Mouse (Mus musculus) forebrain, embryonic 15.5 days (tissue): ENCODE results near the gene Stx16. TPM values are rescaled to one million over a fixed set of nuclear protein-coding genes. Genes with fewer than 3 reads are reported as not detected.

Source experiments
- ATAC-seq: fragments of 200-750 bp; cut with Nextera tagmentation; replicated peaks from 2 replicates; pipeline ENCODE4 v1.8.0; 2017; ENCODE audit warnings: mild to moderate bottlenecking, moderate TSS enrichment, moderate library complexity
- H3K27ac ChIP-seq: fragments of 300-500 bp; sonication (generic); replicated peaks from 2 replicates; pipeline ENCODE4 v1.5.1; 2015; ENCODE audit warnings: mild to moderate bottlenecking, inconsistent platforms
- H3K27me3 ChIP-seq: fragments of 300-500 bp; sonication (generic); 2 replicates; pipeline ENCODE4 v1.6.1; 2015; ENCODE audit warnings: inconsistent platforms
- H3K36me3 ChIP-seq: fragments of 300-500 bp; sonication (generic); 2 replicates; pipeline ENCODE4 v1.6.1; 2015; ENCODE audit warnings: mild to moderate bottlenecking, inconsistent platforms
- H3K4me1 ChIP-seq: fragments of 300-500 bp; sonication (generic); 2 replicates; pipeline ENCODE4 v1.6.1; 2015; ENCODE audit warnings: inconsistent platforms
- H3K4me2 ChIP-seq: fragments of 300-500 bp; sonication (generic); replicated peaks from 2 replicates; pipeline ENCODE4 v1.6.1; 2015; ENCODE audit warnings: mild to moderate bottlenecking, inconsistent platforms
- H3K4me3 ChIP-seq: fragments of 300-500 bp; sonication (generic); 2 replicates; pipeline ENCODE4 v1.5.1; 2015; ENCODE audit warnings: mild to moderate bottlenecking, inconsistent platforms
- H3K9ac ChIP-seq: fragments of 300-500 bp; sonication (generic); replicated peaks from 2 replicates; pipeline ENCODE4 v1.6.1; 2015; ENCODE audit warnings: mild to moderate bottlenecking, inconsistent platforms
- H3K9me3 ChIP-seq: fragments of 300-500 bp; sonication (generic); 2 replicates; pipeline ENCODE4 v1.6.1; 2016; ENCODE audit warnings: inconsistent platforms
- WGBS: fragments of 180-500 bp; shearing (Covaris S2); methylation state at CpG from one replicate; pipeline ENCODE4 v1.1.7; 2015; ENCODE audit warnings: mixed read lengths; 5-methylcytosine and 5-hydroxymethylcytosine counted together
- polyA plus RNA-seq: library from polyadenylated mRNA; unstranded; fragments of >200 nt; fragmentation: Nextera tagmentation; extraction: Ambion mirVana; gene quantifications from 2 replicates; pipeline ENCODE4 v1.2.1, GENCODE M21; 2015

Stx16 gene
- 17.1 and 17.4 TPM in 2 replicates for polyA plus RNA-seq

- H3K9me3 ChIP-seq = no peaks in the 10 kb centered on the region
- H3K9ac ChIP-seq = peak within 1 kb of the TSS; percentile 81
- H3K36me3 ChIP-seq = no peaks in the 10 kb centered on the region
- 1% methylated on average over 32 of the region's 32 CpGs for WGBS
- H3K27ac ChIP-seq = peak within 1 kb of the TSS; percentile 93
- H3K4me3 ChIP-seq = peak within 1 kb of the TSS; percentile 88
- ATAC-seq = peak; percentile 92
- H3K27me3 ChIP-seq = no peaks in the 10 kb centered on the region
- peak within 1 kb of the TSS; percentile 83 for H3K4me2 ChIP-seq
- H3K4me1 ChIP-seq = peaks cover 43% of the 10 kb centered on the region
Measured at GRCm38 (mm10) chr2:174075673-174076432, at the start of gene Stx16. Gene Stx16, plus strand, starts transcription at chr2:174076308.

- H3K27me3 ChIP-seq = no peaks in the 10 kb centered on the region
- H3K9me3 ChIP-seq = no peaks in the 10 kb centered on the region
- no peak overlapping the region for H3K9ac ChIP-seq
- H3K36me3 ChIP-seq = no peaks in the 10 kb centered on the region
- H3K4me3 ChIP-seq = no peak overlapping the region
- H3K4me2 ChIP-seq = no peak overlapping the region
- H3K27ac ChIP-seq = no peak overlapping the region
- no peak for ATAC-seq
- WGBS = 83% methylated on average over 4 of the region's 4 CpGs
- H3K4me1 ChIP-seq = no peaks in the 10 kb centered on the region
Measured at GRCm38 (mm10) chr2:174026406-174026805, 49.7 kb upstream of the Stx16 start.

- 72% methylated on average over 9 of the region's 9 CpGs for WGBS
- H3K27ac ChIP-seq = no peak overlapping the region
Measured at GRCm38 (mm10) chr2:174033257-174033800, 42.8 kb upstream of the Stx16 start.

GRCm38 (mm10) chr2:174047656-174048055 is 28.5 kb upstream of the Stx16 start:
- 99% methylated on average over 2 of the region's 2 CpGs for WGBS
- no peak overlapping the region for H3K4me2 ChIP-seq
- peaks cover 8% of the 10 kb centered on the region for H3K4me1 ChIP-seq
- no peaks in the 10 kb centered on the region for H3K27me3 ChIP-seq
- no peak for ATAC-seq
- no peaks in the 10 kb centered on the region for H3K36me3 ChIP-seq
- no peak overlapping the region for H3K9ac ChIP-seq
- H3K4me3 ChIP-seq = no peak overlapping the region
- H3K27ac ChIP-seq = no peak overlapping the region
- no peaks in the 10 kb centered on the region for H3K9me3 ChIP-seq

More at GRCm38 (mm10) chr2:174033257-174033800, 42.8 kb upstream of the Stx16 start:
- Histone ChIP-seq H3K4me2 (no peak overlapping the region), H3K36me3 (no peaks in the 10 kb centered on the region), H3K9ac (no peak overlapping the region), H3K4me1 (no peaks in the 10 kb centered on the region), H3K4me3 (no peak overlapping the region), H3K9me3 (no peaks in the 10 kb centered on the region), H3K27me3 (no peaks in the 10 kb centered on the region)
- no peak for ATAC-seq

- Histone ChIP-seq H3K9ac (no peak overlapping the region), H3K4me1 (peaks cover 8% of the 10 kb centered on the region), H3K4me3 (no peak overlapping the region), H3K4me2 (no peak overlapping the region), H3K9me3 (no peaks in the 10 kb centered on the region), H3K27ac (no peak overlapping the region), H3K27me3 (no peaks in the 10 kb centered on the region), H3K36me3 (no peaks in the 10 kb centered on the region)
- 14% methylated on average over 4 of the region's 4 CpGs for WGBS
- ATAC-seq = 0 out of 2 replicates have a peak, but pooled peaks have one; percentile 32
Measured at GRCm38 (mm10) chr2:174049481-174050338, 26.4 kb upstream of the Stx16 start.

GRCm38 (mm10) chr2:174050339-174050685 is 25.8 kb upstream of the Stx16 start:
- Histone ChIP-seq H3K36me3 (no peaks in the 10 kb centered on the region), H3K4me1 (peaks cover 8% of the 10 kb centered on the region), H3K9ac (no peak overlapping the region), H3K27ac (no peak overlapping the region), H3K4me3 (no peak overlapping the region), H3K27me3 (no peaks in the 10 kb centered on the region), H3K9me3 (no peaks in the 10 kb centered on the region), H3K4me2 (no peak overlapping the region)
- WGBS = 46% methylated on average over 3 of the region's 3 CpGs
- no peak for ATAC-seq

- Histone ChIP-seq H3K27me3 (no peaks in the 10 kb centered on the region), H3K27ac (no peak overlapping the region), H3K4me2 (no peak overlapping the region; the same call in 1 of the 2 replicates)
Measured at GRCm38 (mm10) chr2:174051081-174051481, 25.0 kb upstream of the Stx16 start.

GRCm38 (mm10) chr2:174054496-174054895 is 21.6 kb upstream of the Stx16 start:
- 94% methylated on average over 3 of the region's 3 CpGs for WGBS
- no peak for ATAC-seq
- H3K9ac ChIP-seq = no peak overlapping the region
- H3K9me3 ChIP-seq = no peaks in the 10 kb centered on the region
- H3K36me3 ChIP-seq = no peaks in the 10 kb centered on the region
- H3K27ac ChIP-seq = no peak overlapping the region
- H3K4me2 ChIP-seq = no peak overlapping the region
- H3K4me3 ChIP-seq = no peak overlapping the region
- peaks cover 8% of the 10 kb centered on the region for H3K4me1 ChIP-seq
- H3K27me3 ChIP-seq = no peaks in the 10 kb centered on the region

More at GRCm38 (mm10) chr2:174051081-174051481, 25.0 kb upstream of the Stx16 start:
- Histone ChIP-seq H3K4me1 (peaks cover 8% of the 10 kb centered on the region), H3K36me3 (no peaks in the 10 kb centered on the region), H3K4me3 (no peak overlapping the region), H3K9ac (no peak overlapping the region), H3K9me3 (no peaks in the 10 kb centered on the region)
- 20% methylated on average over 10 of the region's 10 CpGs for WGBS
- no peak for ATAC-seq

- H3K9ac ChIP-seq = no peak overlapping the region
- H3K27me3 ChIP-seq = no peaks in the 10 kb centered on the region
- no peak overlapping the region for H3K4me2 ChIP-seq
- H3K27ac ChIP-seq = no peak overlapping the region
- no peak for ATAC-seq
- H3K9me3 ChIP-seq = no peaks in the 10 kb centered on the region
- 81% methylated on average over 3 of the region's 3 CpGs for WGBS
- H3K4me1 ChIP-seq = no peaks in the 10 kb centered on the region
- no peak overlapping the region for H3K4me3 ChIP-seq
- H3K36me3 ChIP-seq = no peaks in the 10 kb centered on the region
Measured at GRCm38 (mm10) chr2:174057730-174058129, 18.4 kb upstream of the Stx16 start.

GRCm38 (mm10) chr2:174058316-174058939 is 17.7 kb upstream of the Stx16 start:
- Histone ChIP-seq H3K4me2 (no peak overlapping the region), H3K4me3 (no peak overlapping the region), H3K9me3 (no peaks in the 10 kb centered on the region), H3K9ac (no peak overlapping the region), H3K4me1 (no peaks in the 10 kb centered on the region), H3K36me3 (no peaks in the 10 kb centered on the region), H3K27me3 (no peaks in the 10 kb centered on the region), H3K27ac (no peak overlapping the region)
- 88% methylated on average over 8 of the region's 8 CpGs for WGBS
- ATAC-seq = no peak

- ATAC-seq = no peak
Measured at GRCm38 (mm10) chr2:174059591-174060385, 16.3 kb upstream of the Stx16 start.

More at GRCm38 (mm10) chr2:174059591-174060385, 16.3 kb upstream of the Stx16 start:
- no peaks in the 10 kb centered on the region for H3K36me3 ChIP-seq
- no peak overlapping the region for H3K27ac ChIP-seq
- no peak overlapping the region for H3K9ac ChIP-seq
- H3K4me3 ChIP-seq = no peak overlapping the region
- 88% methylated on average over 13 of the region's 13 CpGs for WGBS
- no peaks in the 10 kb centered on the region for H3K4me1 ChIP-seq
- no peak overlapping the region for H3K4me2 ChIP-seq
- no peaks in the 10 kb centered on the region for H3K27me3 ChIP-seq
- no peaks in the 10 kb centered on the region for H3K9me3 ChIP-seq
